Mouse (Mus musculus) megakaryocyte, embryonic 14.5 days (primary cell): ENCODE data around the gene Slc25a23. TPM values are rescaled to one million over a fixed set of nuclear protein-coding genes. Genes with fewer than 3 reads are reported as not detected.

Experiments
- H3K27me3 ChIP-seq: replicated peaks from 2 replicates; pipeline ENCODE3; 2012; ENCODE audit warnings: inconsistent platforms
- H3K36me3 ChIP-seq: replicated peaks from 2 replicates; pipeline ENCODE3; 2012; ENCODE audit warnings: low read length, inconsistent platforms, mixed read lengths
- H3K4me1 ChIP-seq: 2 replicates; pipeline ENCODE4 v1.6.1; 2012; ENCODE audit warnings: inconsistent platforms
- H3K4me3 ChIP-seq: replicated peaks from 2 replicates; pipeline ENCODE3; 2012; ENCODE audit warnings: moderate library complexity, mild to moderate bottlenecking, inconsistent platforms
- H3K9me3 ChIP-seq: 2 replicates; pipeline ENCODE4 v1.6.1; 2012; ENCODE audit warnings: inconsistent platforms
- FLI1 ChIP-seq: IDR thresholded peaks from 2 replicates; pipeline ENCODE4 v1.6.1; 2012; ENCODE audit warnings: low read length, inconsistent platforms, mixed read lengths
- GATA1 ChIP-seq: IDR thresholded peaks from 3 replicates; pipeline ENCODE4 v1.6.1; 2012; ENCODE audit warnings: mixed read lengths, low read length, inconsistent platforms, borderline replicate concordance
- polyA plus RNA-seq: library from polyadenylated mRNA; stranded (reverse); fragments of >175 nt; gene quantifications from 2 replicates; pipeline ENCODE4 v1.2.3, GENCODE M21; 2012; ENCODE audit warnings: low replicate concordance; ENCODE audit not compliant: insufficient read depth

Slc25a23 gene
- polyA plus RNA-seq, 1 experiment: 6.1 TPM

DNA sequence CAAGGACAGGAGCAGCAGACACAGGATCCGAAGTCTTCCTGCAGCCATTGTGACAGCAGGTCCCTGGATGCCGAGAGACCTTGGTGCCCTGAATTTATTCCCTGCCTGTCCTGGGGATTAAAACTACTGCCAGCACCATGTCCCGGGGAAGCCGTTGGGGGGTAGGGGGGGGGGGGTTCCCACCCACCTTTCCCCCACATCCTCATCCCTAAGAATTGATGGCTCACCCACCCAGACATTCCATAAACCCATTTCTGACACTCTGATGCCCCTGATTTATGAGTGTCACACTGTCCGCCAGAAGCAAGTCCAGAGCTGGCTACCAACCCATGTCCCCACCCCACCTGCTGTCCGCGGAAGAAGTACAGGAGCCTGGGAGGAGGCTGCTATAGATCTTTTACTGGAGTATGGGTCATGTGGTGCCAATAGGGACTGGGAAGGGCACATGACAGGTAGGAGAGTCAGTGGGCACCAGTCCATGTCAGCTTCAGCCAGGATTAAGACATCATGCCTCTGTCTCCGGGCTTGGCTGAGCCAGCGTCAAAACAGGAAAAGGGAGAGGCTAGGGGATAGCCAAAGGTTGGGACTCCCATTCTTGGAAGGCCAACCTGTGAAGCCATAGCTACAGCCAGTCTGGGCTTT, 59.6 kb downstream of the Slc25a23 start, which contains the start of gene Pspn:
Gene Pspn (minus strand): TSS at position 51 of the 642 bp plus-strand sequence.
- H3K36me3 ChIP-seq: peaks cover 76% of the 10 kb centered on the region
- TF ChIP-seq GATA1 (no peak), FLI1 (no peak)

DNA sequence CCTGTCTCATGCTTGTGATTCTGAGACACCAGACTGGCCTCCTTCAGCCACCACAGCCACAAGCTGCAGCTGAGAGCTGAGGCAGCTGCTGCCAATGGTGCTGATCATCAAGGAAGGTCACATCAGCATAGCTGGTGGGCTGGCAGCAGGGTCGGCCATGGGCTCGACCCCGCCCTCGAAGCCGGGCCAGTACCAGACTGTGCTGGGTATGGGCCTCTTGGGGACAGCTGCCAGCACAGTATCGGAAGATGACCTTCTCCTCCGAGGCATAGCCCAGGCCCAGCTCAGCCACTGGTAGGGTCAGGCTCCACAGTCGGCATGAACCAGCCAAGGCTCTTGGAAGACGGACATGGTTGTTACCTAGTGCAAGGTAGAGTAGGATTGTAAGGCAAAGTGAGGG, 60.2 kb downstream of the Slc25a23 start:
- Histone ChIP-seq H3K4me1 (peaks cover 35% of the 10 kb centered on the region), H3K9me3 (no peaks in the 10 kb centered on the region), H3K36me3 (peaks cover 75% of the 10 kb centered on the region), H3K4me3 (no peak overlapping the region), H3K27me3 (no peaks in the 10 kb centered on the region)
- TF ChIP-seq GATA1 (no peak), FLI1 (no peak)

More for the DNA sequence above, 59.6 kb downstream of the Slc25a23 start, which contains the start of gene Pspn:
- H3K4me1 ChIP-seq: peaks cover 37% of the 10 kb centered on the region
- H3K27me3 ChIP-seq: no peaks in the 10 kb centered on the region
- H3K4me3 ChIP-seq: no peak within 1 kb of the TSS
- no peaks in the 10 kb centered on the region for H3K9me3 ChIP-seq

DNA sequence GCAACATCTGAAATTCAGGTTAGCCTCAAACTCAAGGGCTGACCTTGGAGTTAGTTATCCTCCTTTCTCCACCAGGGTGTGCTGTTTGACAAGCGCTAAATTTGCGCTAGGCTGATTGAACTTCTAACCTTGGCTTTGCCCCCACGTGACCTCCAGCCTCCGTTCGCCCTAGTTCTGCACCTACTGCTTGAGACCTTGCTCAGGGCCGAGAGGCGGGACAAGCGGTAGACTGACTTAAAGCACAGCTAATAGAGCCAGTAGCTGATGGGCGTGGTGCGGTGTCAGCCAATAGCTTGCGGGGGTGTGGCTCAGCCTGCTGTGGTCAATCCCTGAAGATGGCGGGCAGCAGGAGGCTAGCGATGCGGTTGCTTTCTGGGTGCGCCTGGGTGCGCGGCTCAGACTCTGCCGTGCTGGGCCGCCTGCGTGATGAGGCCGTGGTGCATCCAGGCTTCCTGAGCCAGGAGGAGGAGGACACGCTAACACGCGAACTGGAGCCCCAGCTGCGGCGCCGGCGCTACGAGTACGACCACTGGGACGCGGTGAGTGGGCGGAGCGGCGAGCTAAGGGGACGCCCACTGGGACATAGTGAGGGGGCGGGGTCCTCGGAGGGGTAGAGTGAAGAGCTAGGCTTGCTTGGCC, 62.5 kb downstream of the Slc25a23 start, which contains the start of gene Alkbh7:
Gene Alkbh7 (plus strand): TSS at position 311 of the 639 bp plus-strand sequence.
- no peaks in the 10 kb centered on the region for H3K27me3 ChIP-seq
- peak within 1 kb of the TSS; percentile 97 for H3K4me3 ChIP-seq
- peaks cover 37% of the 10 kb centered on the region for H3K4me1 ChIP-seq
- no peak for TF ChIP-seq GATA1
- no peak for TF ChIP-seq FLI1
- H3K9me3 ChIP-seq: no peaks in the 10 kb centered on the region
- peaks cover 75% of the 10 kb centered on the region for H3K36me3 ChIP-seq

GRCm38 (mm10) chr17:56996506-56996905, 63.2 kb downstream of the Slc25a23 start:
- Histone ChIP-seq H3K4me3 (peak overlapping the region; percentile 97), H3K36me3 (peaks cover 75% of the 10 kb centered on the region), H3K9me3 (no peaks in the 10 kb centered on the region), H3K4me1 (peaks cover 40% of the 10 kb centered on the region), H3K27me3 (no peaks in the 10 kb centered on the region)
- no peak for TF ChIP-seq GATA1
- no peak for TF ChIP-seq FLI1

DNA sequence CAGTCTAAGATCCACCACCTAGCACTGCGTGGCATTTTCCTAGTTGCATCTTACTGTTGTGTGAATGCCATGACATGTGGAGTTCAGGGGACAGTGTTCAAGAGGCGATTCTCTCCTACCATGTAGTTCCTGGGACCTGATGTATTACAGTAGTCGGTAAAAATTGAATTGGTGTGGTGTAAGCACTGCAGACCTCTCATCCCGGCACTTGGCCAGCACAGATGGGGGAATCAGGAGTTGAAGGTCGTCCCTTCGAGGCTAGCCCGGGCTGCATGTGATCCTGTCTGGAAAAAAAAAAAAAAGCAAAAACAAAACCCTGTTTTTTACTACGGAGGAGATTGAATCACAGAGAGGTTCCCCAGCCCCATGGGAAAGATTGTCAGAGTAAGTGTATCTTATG, 64.6 kb downstream of the Slc25a23 start:
- Histone ChIP-seq H3K4me1 (peaks cover 52% of the 10 kb centered on the region), H3K36me3 (peaks cover 65% of the 10 kb centered on the region), H3K4me3 (no peak overlapping the region), H3K27me3 (no peaks in the 10 kb centered on the region), H3K9me3 (no peaks in the 10 kb centered on the region)
- TF ChIP-seq GATA1: no peak
- TF ChIP-seq FLI1: no peak

Other genes with a start within 250 kb of the Slc25a23 start
- gene Rfx2, start 228.8 kb downstream of the Slc25a23 start, polyA plus RNA-seq: 0.51 and 1.4 TPM in 2 replicates
- gene Acsbg2, start 185.4 kb downstream of the Slc25a23 start, polyA plus RNA-seq: not detected in 2 replicates
- 0.36 TPM in 1 of 2 replicates, not detected in the other for gene 1700061G19Rik, start 184.4 kb downstream of the Slc25a23 start, polyA plus RNA-seq
- 43.2 and 95.7 TPM in 2 replicates for gene Mllt1, start 124.4 kb downstream of the Slc25a23 start, polyA plus RNA-seq
- gene Acer1, start 77.7 kb downstream of the Slc25a23 start, polyA plus RNA-seq: not detected in 2 replicates
- 177 and 234 TPM in 2 replicates for gene Clpp, start 69.6 kb downstream of the Slc25a23 start, polyA plus RNA-seq
- gene Alkbh7, start 62.5 kb downstream of the Slc25a23 start, polyA plus RNA-seq: 20.4 and 32.6 TPM in 2 replicates
- gene Pspn, start 59.8 kb downstream of the Slc25a23 start, polyA plus RNA-seq: 0.63 TPM in 1 of 2 replicates, not detected in the other
- gene Gtf2f1, start 48.6 kb downstream of the Slc25a23 start, polyA plus RNA-seq: 61.0 and 154 TPM in 2 replicates
- 0.08 TPM in 1 of 2 replicates, not detected in the other for gene Gm17949, start 48.4 kb downstream of the Slc25a23 start, polyA plus RNA-seq
- gene Khsrp, start 28.3 kb downstream of the Slc25a23 start, polyA plus RNA-seq: 202 and 511 TPM in 2 replicates
- not detected in 2 replicates for gene Slc25a41, start 18.2 kb downstream of the Slc25a23 start, polyA plus RNA-seq
- 0.11 TPM in 1 of 2 replicates, not detected in the other for gene Crb3, start 758 bp downstream of the Slc25a23 start, polyA plus RNA-seq
- gene Dennd1c, start 18.7 kb upstream of the Slc25a23 start, polyA plus RNA-seq: 15.6 and 31.6 TPM in 2 replicates
- gene Tubb4a, start 27.9 kb upstream of the Slc25a23 start, polyA plus RNA-seq: 1.4 and 1.5 TPM in 2 replicates
- gene Tnfsf9, start 45.5 kb upstream of the Slc25a23 start, polyA plus RNA-seq: 3.3 and 4.6 TPM in 2 replicates
- not detected in 2 replicates for gene Cd70, start 89.9 kb upstream of the Slc25a23 start, polyA plus RNA-seq
- gene Tnfsf14, start 134.3 kb upstream of the Slc25a23 start, polyA plus RNA-seq: 49.5 and 144 TPM in 2 replicates
- 0.52 and 16.6 TPM in 2 replicates for gene C3, start 168.3 kb upstream of the Slc25a23 start, polyA plus RNA-seq
- 30.6 and 33.1 TPM in 2 replicates for gene Gpr108, start 188.6 kb upstream of the Slc25a23 start, polyA plus RNA-seq
- gene Trip10, start 189.6 kb upstream of the Slc25a23 start, polyA plus RNA-seq: 25.4 and 45.7 TPM in 2 replicates
- gene Vav1, start 219.2 kb upstream of the Slc25a23 start, polyA plus RNA-seq: 34.6 and 164 TPM in 2 replicates